Mouse (Mus musculus) megakaryocyte, embryonic 14.5 days (primary cell): ENCODE data around the gene Gm8369. TPM values are rescaled to one million over a fixed set of nuclear protein-coding genes. Genes with fewer than 3 reads are reported as not detected.
"Not testable (repeated sequence)": the region's sequence is repeated elsewhere in the genome, so short reads cannot be mapped to it uniquely, and the experiment has no call there.

Experiments
- H3K27me3 ChIP-seq: replicated peaks from 2 replicates; pipeline ENCODE3; 2012; ENCODE audit warnings: inconsistent platforms
- H3K36me3 ChIP-seq: replicated peaks from 2 replicates; pipeline ENCODE3; 2012; ENCODE audit warnings: low read length, inconsistent platforms, mixed read lengths
- H3K4me1 ChIP-seq: 2 replicates; pipeline ENCODE4 v1.6.1; 2012; ENCODE audit warnings: inconsistent platforms
- H3K4me3 ChIP-seq: replicated peaks from 2 replicates; pipeline ENCODE3; 2012; ENCODE audit warnings: moderate library complexity, mild to moderate bottlenecking, inconsistent platforms
- H3K9me3 ChIP-seq: 2 replicates; pipeline ENCODE4 v1.6.1; 2012; ENCODE audit warnings: inconsistent platforms
- FLI1 ChIP-seq: IDR thresholded peaks from 2 replicates; pipeline ENCODE4 v1.6.1; 2012; ENCODE audit warnings: low read length, inconsistent platforms, mixed read lengths
- GATA1 ChIP-seq: IDR thresholded peaks from 3 replicates; pipeline ENCODE4 v1.6.1; 2012; ENCODE audit warnings: mixed read lengths, low read length, inconsistent platforms, borderline replicate concordance
- polyA plus RNA-seq: library from polyadenylated mRNA; stranded (reverse); fragments of >175 nt; gene quantifications from 2 replicates; pipeline ENCODE4 v1.2.3, GENCODE M21; 2012; ENCODE audit warnings: low replicate concordance; ENCODE audit not compliant: insufficient read depth

The Gm8369 gene
- polyA plus RNA-seq, 1 experiment, result 0.17 TPM

GRCm38 (mm10) chr19:11504857-11505256 is 19.1 kb downstream of the Gm8369 start:
- Histone ChIP-seq H3K27me3 (no peaks in the 10 kb centered on the region), H3K36me3 (no peaks in the 10 kb centered on the region), H3K4me1 (no peaks in the 10 kb centered on the region), H3K9me3 (no peaks in the 10 kb centered on the region), H3K4me3 (no peak overlapping the region)
- TF ChIP-seq FLI1 (no peak), GATA1 (no peak)

DNA sequence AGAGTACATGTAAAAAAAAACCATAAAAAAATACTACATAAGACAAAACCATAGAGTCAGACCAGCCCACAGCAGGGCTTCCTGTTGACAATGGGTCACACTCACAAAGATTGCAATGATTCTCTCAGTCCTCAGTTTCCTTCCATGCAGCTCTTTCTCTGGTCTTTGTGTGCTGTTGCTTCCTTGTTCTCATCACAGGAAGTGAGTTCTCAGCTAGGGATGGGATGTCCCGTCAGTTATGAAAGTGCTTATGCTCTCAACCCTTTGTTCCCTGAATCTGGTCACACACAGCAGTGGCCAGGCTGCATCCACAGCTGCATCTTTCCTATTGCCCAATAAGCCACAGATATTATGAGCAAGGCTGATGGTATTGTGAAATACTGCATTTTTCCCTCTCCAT is 27.7 kb downstream of the Gm8369 start:
- no peaks in the 10 kb centered on the region for H3K9me3 ChIP-seq
- H3K4me3 ChIP-seq, result no peak overlapping the region
- H3K27me3 ChIP-seq, result no peaks in the 10 kb centered on the region
- no peaks in the 10 kb centered on the region for H3K36me3 ChIP-seq
- H3K4me1 ChIP-seq, result no peaks in the 10 kb centered on the region
- TF ChIP-seq FLI1 (no peak), GATA1 (no peak)

DNA sequence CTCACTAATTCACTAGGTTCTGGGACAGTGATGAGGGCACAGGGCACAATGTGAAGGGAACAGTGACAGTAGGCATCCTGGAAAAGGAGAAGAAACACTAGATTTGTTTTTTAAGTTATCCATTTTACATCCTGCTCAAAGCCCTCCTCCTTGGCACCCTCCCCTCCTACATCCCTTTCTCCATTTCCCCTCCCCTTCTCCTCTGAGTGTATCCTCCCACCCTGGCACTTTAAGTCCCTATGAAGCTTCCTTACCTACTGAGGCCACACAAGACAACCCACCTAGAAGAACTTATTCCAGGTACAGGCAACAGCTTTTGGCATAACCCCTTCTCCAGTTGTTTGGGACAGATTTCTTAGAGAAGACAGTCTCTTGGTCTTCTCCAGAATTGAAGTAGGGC is 30.5 kb downstream of the Gm8369 start, which contains the start of gene Ms4a6b:
Gene Ms4a6b (plus strand): TSS at position 267 of the 400 bp plus-strand sequence.
- H3K4me3 ChIP-seq, result no peak within 1 kb of the TSS
- H3K9me3 ChIP-seq, result no peaks in the 10 kb centered on the region
- H3K36me3 ChIP-seq, result no peaks in the 10 kb centered on the region
- H3K4me1 ChIP-seq, result no peaks in the 10 kb centered on the region
- TF ChIP-seq FLI1 (no peak), GATA1 (no peak)
- H3K27me3 ChIP-seq, result no peaks in the 10 kb centered on the region

GRCm38 (mm10) chr19:11516845-11517244 is 31.1 kb downstream of the Gm8369 start:
- no peaks in the 10 kb centered on the region for H3K27me3 ChIP-seq
- H3K4me1 ChIP-seq, result no peaks in the 10 kb centered on the region
- no peak overlapping the region for H3K4me3 ChIP-seq
- TF ChIP-seq FLI1, result no peak
- no peak for TF ChIP-seq GATA1
- H3K9me3 ChIP-seq, result no peaks in the 10 kb centered on the region
- H3K36me3 ChIP-seq, result no peaks in the 10 kb centered on the region

GRCm38 (mm10) chr19:11517373-11517772 is 31.6 kb downstream of the Gm8369 start:
- H3K27me3 ChIP-seq, H3K36me3 ChIP-seq, H3K4me1 ChIP-seq, H3K4me3 ChIP-seq, H3K9me3 ChIP-seq: not testable (repeated sequence)

GRCm38 (mm10) chr19:11518356-11518755 is 32.6 kb downstream of the Gm8369 start:
- H3K4me3 ChIP-seq, H3K27me3 ChIP-seq, H3K9me3 ChIP-seq, H3K36me3 ChIP-seq, H3K4me1 ChIP-seq: not testable (repeated sequence)

GRCm38 (mm10) chr19:11520146-11520545 is 34.4 kb downstream of the Gm8369 start:
- no peak for TF ChIP-seq GATA1
- no peak for TF ChIP-seq FLI1
- H3K4me3 ChIP-seq, result no peak overlapping the region
- no peaks in the 10 kb centered on the region for H3K9me3 ChIP-seq
- no peaks in the 10 kb centered on the region for H3K36me3 ChIP-seq
- H3K27me3 ChIP-seq, result no peaks in the 10 kb centered on the region
- no peaks in the 10 kb centered on the region for H3K4me1 ChIP-seq

- no peaks in the 10 kb centered on the region for H3K9me3 ChIP-seq
- TF ChIP-seq FLI1, result no peak
- TF ChIP-seq GATA1, result no peak
Measured at GRCm38 (mm10) chr19:11533421-11533820, 47.7 kb downstream of the Gm8369 start.

DNA sequence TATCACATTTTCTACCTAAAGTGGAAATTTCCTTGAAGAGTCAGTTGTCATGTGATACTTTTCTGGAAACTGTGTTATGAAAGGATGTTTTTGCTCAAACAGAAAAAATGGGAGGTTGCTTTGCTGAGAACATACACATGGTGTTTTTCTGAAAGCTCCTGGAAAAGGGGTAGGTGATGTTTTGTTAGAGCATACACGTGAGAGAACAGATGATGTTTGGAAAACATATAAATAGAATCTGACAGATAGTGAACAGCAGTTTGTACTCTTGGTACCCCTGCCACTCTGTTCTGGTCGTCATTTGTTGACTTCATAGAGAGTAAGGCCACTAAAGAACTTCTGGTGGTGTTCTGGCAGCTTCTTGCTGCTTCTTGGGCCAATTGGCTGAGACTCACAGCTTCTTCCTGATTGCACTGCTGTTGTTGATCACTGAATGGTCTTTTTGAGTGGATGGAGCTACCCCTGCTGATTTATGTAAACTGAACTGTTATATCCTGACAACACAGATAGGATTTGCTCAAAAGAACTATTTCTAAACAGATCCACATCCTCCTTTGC is 48.2 kb downstream of the Gm8369 start:
- Histone ChIP-seq H3K9me3 (no peaks in the 10 kb centered on the region), H3K4me3 (no peak overlapping the region), H3K36me3 (no peaks in the 10 kb centered on the region), H3K27me3 (no peaks in the 10 kb centered on the region), H3K4me1 (no peaks in the 10 kb centered on the region)
- TF ChIP-seq GATA1, result no peak
- TF ChIP-seq FLI1, result no peak

More at GRCm38 (mm10) chr19:11533421-11533820, 47.7 kb downstream of the Gm8369 start:
- Histone ChIP-seq H3K27me3 (no peaks in the 10 kb centered on the region), H3K4me3 (no peak overlapping the region), H3K36me3 (no peaks in the 10 kb centered on the region), H3K4me1 (no peaks in the 10 kb centered on the region)

DNA sequence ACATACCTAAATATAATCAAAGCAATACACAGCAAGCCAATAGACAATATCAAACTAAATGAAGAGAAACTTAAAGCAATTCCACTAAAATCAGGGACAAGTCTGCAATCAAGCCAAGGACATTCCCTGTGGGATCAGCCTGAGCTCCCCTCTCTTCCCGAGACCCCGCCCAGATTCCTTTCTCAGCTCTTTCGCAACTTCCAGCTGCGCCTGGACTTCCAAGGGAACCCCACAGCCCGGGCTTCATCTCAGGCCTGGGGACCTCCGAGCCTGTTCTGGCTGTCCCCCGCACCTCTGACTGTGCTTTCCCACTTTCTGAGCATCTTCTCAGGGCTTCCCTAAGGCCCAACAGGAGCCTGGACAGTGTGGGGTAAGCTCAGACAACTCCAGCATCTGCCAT is 50.9 kb downstream of the Gm8369 start, which contains the start of gene Ms4a4d:
Gene Ms4a4d (plus strand): TSS at position 209 of the 400 bp plus-strand sequence.
- no peaks in the 10 kb centered on the region for H3K4me1 ChIP-seq
- TF ChIP-seq FLI1, result no peak
- no peak for TF ChIP-seq GATA1
- H3K27me3 ChIP-seq, result no peaks in the 10 kb centered on the region
- no peaks in the 10 kb centered on the region for H3K9me3 ChIP-seq
- H3K4me3 ChIP-seq, result no peak within 1 kb of the TSS
- H3K36me3 ChIP-seq, result no peaks in the 10 kb centered on the region

GRCm38 (mm10) chr19:11537336-11537735 is 51.6 kb downstream of the Gm8369 start:
- Histone ChIP-seq H3K27me3 (no peaks in the 10 kb centered on the region), H3K4me1 (no peaks in the 10 kb centered on the region), H3K9me3 (no peaks in the 10 kb centered on the region), H3K36me3 (no peaks in the 10 kb centered on the region), H3K4me3 (no peak overlapping the region)
- TF ChIP-seq GATA1, result no peak
- TF ChIP-seq FLI1, result no peak

DNA sequence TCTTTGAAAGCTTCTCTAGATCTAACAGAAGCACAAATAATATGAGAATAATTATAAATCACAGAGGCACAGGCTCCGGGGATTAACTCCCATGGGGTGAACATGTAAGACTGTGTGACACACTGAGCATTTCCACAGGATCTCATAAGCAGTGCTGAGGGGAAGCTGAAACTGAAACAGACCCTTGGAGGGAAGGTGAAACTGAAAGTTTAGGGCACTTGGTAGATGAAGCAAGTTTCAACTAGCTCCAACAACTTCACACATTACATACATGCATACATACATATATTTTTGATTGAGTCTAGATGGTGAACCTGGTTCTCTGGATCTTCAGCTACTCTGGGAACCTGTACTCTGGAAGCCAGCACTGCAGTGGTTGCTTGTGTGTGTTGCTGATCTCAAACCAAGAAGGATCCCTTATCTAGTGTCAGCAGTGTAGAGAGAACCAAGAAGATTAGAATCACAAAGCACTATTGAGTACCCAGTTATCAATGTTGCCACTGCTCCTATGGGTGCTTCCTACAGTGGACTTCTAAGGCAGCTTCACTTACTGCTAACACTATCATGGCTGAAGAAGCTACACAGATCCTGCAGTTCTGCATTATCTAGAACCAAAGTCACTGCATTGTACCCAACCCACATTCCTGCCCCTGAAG is 54.6 kb downstream of the Gm8369 start:
- H3K4me3 ChIP-seq, H3K27me3 ChIP-seq, H3K4me1 ChIP-seq, H3K9me3 ChIP-seq, H3K36me3 ChIP-seq: not testable (repeated sequence)

DNA sequence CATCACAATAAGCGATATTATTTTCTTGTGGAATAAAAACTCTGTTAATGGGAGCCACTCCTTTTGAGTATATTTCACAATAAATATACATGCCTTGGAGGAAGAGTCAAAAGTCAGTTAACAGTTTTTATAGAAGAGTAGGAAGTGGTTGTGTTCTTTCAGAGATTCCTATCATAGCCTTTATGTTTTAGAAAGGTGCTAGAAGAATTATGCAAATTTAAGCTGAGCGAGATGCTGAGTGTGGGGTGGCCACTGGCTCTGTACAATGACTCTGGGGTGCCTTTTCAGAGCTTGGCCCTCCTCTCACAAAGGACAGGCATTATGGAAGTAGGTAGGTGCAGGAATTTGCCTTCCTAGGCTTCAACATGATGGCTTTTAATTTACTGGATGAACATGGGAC is 58.6 kb downstream of the Gm8369 start:
- H3K4me1 ChIP-seq, H3K27me3 ChIP-seq, H3K9me3 ChIP-seq, H3K4me3 ChIP-seq, H3K36me3 ChIP-seq: not testable (repeated sequence)
